Mouse (Mus musculus): ENCODE data around the gene Shisal2a. TPM values are rescaled to one million over a fixed set of nuclear protein-coding genes. Genes with fewer than 3 reads are reported as not detected.

Shisal2a gene
- polyA plus RNA-seq (2014; fragmentation: Nextera tagmentation; extraction: Ambion mirVana), result 6.0 and 7.7 TPM in 2 replicates

- Histone ChIP-seq H3K36me3 (ENCODE audit: control insufficient read depth, insufficient read depth, low read length) (no peaks in the 10 kb centered on the region), H3K4me1 (ENCODE audit: control insufficient read depth, insufficient read depth, low read length) (peaks cover 8% of the 10 kb centered on the region; the same call in 1 of the 2 replicates), H3K27me3 (ENCODE audit: control insufficient read depth, insufficient read depth, low read length) (peaks cover 7% of the 10 kb centered on the region), H3K27ac (ENCODE audit: low read depth, low read length) (peak within 1 kb of the TSS; percentile 28; the same call in 1 of the 2 replicates), H3K4me2 (ENCODE audit: low read depth, low read length) (peak within 1 kb of the TSS; percentile 74), H3K4me3 (ENCODE audit: low read depth, low read length) (peak within 1 kb of the TSS; percentile 42), H3K9me3 (ENCODE audit: control insufficient read depth, low read length) (no peaks in the 10 kb centered on the region), H3K9ac (replicated peaks; ENCODE audit: low read depth, low read length) (peak within 1 kb of the TSS; percentile 72)
- peak; percentile 64; the same call in 1 of the 2 replicates for ATAC-seq (ENCODE audit: low read depth)
- WGBS, result 2% methylated on average over 53 of the region's 55 CpGs
Observed at GRCm38 (mm10) chr4:108383183-108383714, at the start of gene Shisal2a. TSS of gene Shisal2a (minus strand) at chr4:108383349.

GRCm38 (mm10) chr4:108431561-108431936 is 48.4 kb upstream of the Shisal2a start:
- Histone ChIP-seq H3K9ac (replicated peaks; ENCODE audit: low read depth, low read length) (no peak overlapping the region), H3K4me2 (ENCODE audit: low read depth, low read length) (no peak overlapping the region), H3K36me3 (ENCODE audit: control insufficient read depth, insufficient read depth, low read length) (no peaks in the 10 kb centered on the region), H3K4me3 (ENCODE audit: low read depth, low read length) (no peak overlapping the region), H3K4me1 (ENCODE audit: control insufficient read depth, insufficient read depth, low read length) (peaks cover 17% of the 10 kb centered on the region), H3K27ac (ENCODE audit: low read depth, low read length) (peak overlapping the region; percentile 52; the same call in 1 of the 2 replicates), H3K9me3 (ENCODE audit: control insufficient read depth, low read length) (no peaks in the 10 kb centered on the region), H3K27me3 (ENCODE audit: control insufficient read depth, insufficient read depth, low read length) (no peaks in the 10 kb centered on the region)
- 36% methylated on average over 2 of the region's 2 CpGs for WGBS
- ATAC-seq (ENCODE audit: low read depth), result no peak

- H3K4me3 ChIP-seq (ENCODE audit: low read depth, low read length), result no peak overlapping the region
- H3K36me3 ChIP-seq (ENCODE audit: control insufficient read depth, insufficient read depth, low read length), result no peaks in the 10 kb centered on the region
- no peak overlapping the region for H3K9ac ChIP-seq (replicated peaks; ENCODE audit: low read depth, low read length)
- peak; percentile 87 for ATAC-seq (ENCODE audit: low read depth)
- peak overlapping the region; percentile 52; the same call in 1 of the 2 replicates for H3K27ac ChIP-seq (ENCODE audit: low read depth, low read length)
- peaks cover 17% of the 10 kb centered on the region for H3K4me1 ChIP-seq (ENCODE audit: control insufficient read depth, insufficient read depth, low read length)
- no peak overlapping the region for H3K4me2 ChIP-seq (ENCODE audit: low read depth, low read length)
- H3K9me3 ChIP-seq (ENCODE audit: control insufficient read depth, low read length), result no peaks in the 10 kb centered on the region
- H3K27me3 ChIP-seq (ENCODE audit: control insufficient read depth, insufficient read depth, low read length), result no peaks in the 10 kb centered on the region
- WGBS, result 20% methylated on average over 4 of the region's 4 CpGs
Observed at GRCm38 (mm10) chr4:108430656-108431560, 47.8 kb upstream of the Shisal2a start.

- 94% methylated on average over 6 of the region's 6 CpGs for WGBS
- no peak for ATAC-seq (ENCODE audit: low read depth)
- Histone ChIP-seq H3K4me2 (ENCODE audit: low read depth, low read length) (no peak overlapping the region), H3K9me3 (ENCODE audit: control insufficient read depth, low read length) (no peaks in the 10 kb centered on the region), H3K4me3 (ENCODE audit: low read depth, low read length) (no peak overlapping the region), H3K27ac (ENCODE audit: low read depth, low read length) (no peak overlapping the region), H3K9ac (replicated peaks; ENCODE audit: low read depth, low read length) (no peak overlapping the region), H3K4me1 (ENCODE audit: control insufficient read depth, insufficient read depth, low read length) (peaks cover 16% of the 10 kb centered on the region), H3K27me3 (ENCODE audit: control insufficient read depth, insufficient read depth, low read length) (no peaks in the 10 kb centered on the region), H3K36me3 (ENCODE audit: control insufficient read depth, insufficient read depth, low read length) (no peaks in the 10 kb centered on the region)
Observed at GRCm38 (mm10) chr4:108428341-108428721, 45.2 kb upstream of the Shisal2a start.

GRCm38 (mm10) chr4:108427719-108428340 is 44.7 kb upstream of the Shisal2a start:
- no peak overlapping the region for H3K27ac ChIP-seq (ENCODE audit: low read depth, low read length)
- H3K9me3 ChIP-seq (ENCODE audit: control insufficient read depth, low read length), result no peaks in the 10 kb centered on the region
- H3K9ac ChIP-seq (replicated peaks; ENCODE audit: low read depth, low read length), result no peak overlapping the region
- no peak overlapping the region for H3K4me2 ChIP-seq (ENCODE audit: low read depth, low read length)
- no peaks in the 10 kb centered on the region for H3K27me3 ChIP-seq (ENCODE audit: control insufficient read depth, insufficient read depth, low read length)
- 78% methylated on average over 11 of the region's 11 CpGs for WGBS
- no peak for ATAC-seq (ENCODE audit: low read depth)
- H3K36me3 ChIP-seq (ENCODE audit: control insufficient read depth, insufficient read depth, low read length), result no peaks in the 10 kb centered on the region
- no peak overlapping the region for H3K4me3 ChIP-seq (ENCODE audit: low read depth, low read length)
- peaks cover 13% of the 10 kb centered on the region for H3K4me1 ChIP-seq (ENCODE audit: control insufficient read depth, insufficient read depth, low read length)

- no peak overlapping the region for H3K27ac ChIP-seq (ENCODE audit: low read depth, low read length)
- WGBS, result 85% methylated on average over 2 of the region's 2 CpGs
- no peaks in the 10 kb centered on the region for H3K9me3 ChIP-seq (ENCODE audit: control insufficient read depth, low read length)
- H3K36me3 ChIP-seq (ENCODE audit: control insufficient read depth, insufficient read depth, low read length), result no peaks in the 10 kb centered on the region
- no peak for ATAC-seq (ENCODE audit: low read depth)
- H3K4me3 ChIP-seq (ENCODE audit: low read depth, low read length), result no peak overlapping the region
- no peak overlapping the region for H3K9ac ChIP-seq (replicated peaks; ENCODE audit: low read depth, low read length)
- H3K4me2 ChIP-seq (ENCODE audit: low read depth, low read length), result no peak overlapping the region
- no peaks in the 10 kb centered on the region for H3K27me3 ChIP-seq (ENCODE audit: control insufficient read depth, insufficient read depth, low read length)
- no peaks in the 10 kb centered on the region for H3K4me1 ChIP-seq (ENCODE audit: control insufficient read depth, insufficient read depth, low read length)
Observed at GRCm38 (mm10) chr4:108424587-108424986, 41.4 kb upstream of the Shisal2a start.

- Histone ChIP-seq H3K9ac (replicated peaks; ENCODE audit: low read depth, low read length) (no peak overlapping the region), H3K27me3 (ENCODE audit: control insufficient read depth, insufficient read depth, low read length) (no peaks in the 10 kb centered on the region), H3K4me1 (ENCODE audit: control insufficient read depth, insufficient read depth, low read length) (peaks cover 6% of the 10 kb centered on the region; the same call in 1 of the 2 replicates), H3K9me3 (ENCODE audit: control insufficient read depth, low read length) (no peaks in the 10 kb centered on the region), H3K4me3 (ENCODE audit: low read depth, low read length) (no peak overlapping the region), H3K27ac (ENCODE audit: low read depth, low read length) (no peak overlapping the region), H3K4me2 (ENCODE audit: low read depth, low read length) (no peak overlapping the region), H3K36me3 (ENCODE audit: control insufficient read depth, insufficient read depth, low read length) (no peaks in the 10 kb centered on the region)
- no peak for ATAC-seq (ENCODE audit: low read depth)
- WGBS, result 34% methylated on average over 8 of the region's 8 CpGs
Observed at GRCm38 (mm10) chr4:108407621-108408020, 24.5 kb upstream of the Shisal2a start.

- Histone ChIP-seq H3K9ac (replicated peaks; ENCODE audit: low read depth, low read length) (peak within 1 kb of the TSS; percentile 72), H3K27me3 (ENCODE audit: control insufficient read depth, insufficient read depth, low read length) (no peaks in the 10 kb centered on the region), H3K4me2 (ENCODE audit: low read depth, low read length) (peak within 1 kb of the TSS; percentile 83), H3K27ac (ENCODE audit: low read depth, low read length) (peak within 1 kb of the TSS; percentile 67), H3K9me3 (ENCODE audit: control insufficient read depth, low read length) (no peaks in the 10 kb centered on the region), H3K4me1 (ENCODE audit: control insufficient read depth, insufficient read depth, low read length) (peaks cover 6% of the 10 kb centered on the region; the same call in 1 of the 2 replicates), H3K36me3 (ENCODE audit: control insufficient read depth, insufficient read depth, low read length) (no peaks in the 10 kb centered on the region), H3K4me3 (ENCODE audit: low read depth, low read length) (peak within 1 kb of the TSS; percentile 44)
- WGBS, result 9% methylated on average over 15 of the region's 15 CpGs
- ATAC-seq (ENCODE audit: low read depth), result peak; percentile 31
Observed at GRCm38 (mm10) chr4:108406861-108407401, 23.8 kb upstream of the Shisal2a start, which contains the start of gene Gpx7. TSS of gene Gpx7 (minus strand) at chr4:108406961.

Measured in neural tube, embryonic 14.5 days (tissue).